Mouse (Mus musculus): ENCODE measurements around the gene Vpreb3.

Vpreb3 gene

DNA sequence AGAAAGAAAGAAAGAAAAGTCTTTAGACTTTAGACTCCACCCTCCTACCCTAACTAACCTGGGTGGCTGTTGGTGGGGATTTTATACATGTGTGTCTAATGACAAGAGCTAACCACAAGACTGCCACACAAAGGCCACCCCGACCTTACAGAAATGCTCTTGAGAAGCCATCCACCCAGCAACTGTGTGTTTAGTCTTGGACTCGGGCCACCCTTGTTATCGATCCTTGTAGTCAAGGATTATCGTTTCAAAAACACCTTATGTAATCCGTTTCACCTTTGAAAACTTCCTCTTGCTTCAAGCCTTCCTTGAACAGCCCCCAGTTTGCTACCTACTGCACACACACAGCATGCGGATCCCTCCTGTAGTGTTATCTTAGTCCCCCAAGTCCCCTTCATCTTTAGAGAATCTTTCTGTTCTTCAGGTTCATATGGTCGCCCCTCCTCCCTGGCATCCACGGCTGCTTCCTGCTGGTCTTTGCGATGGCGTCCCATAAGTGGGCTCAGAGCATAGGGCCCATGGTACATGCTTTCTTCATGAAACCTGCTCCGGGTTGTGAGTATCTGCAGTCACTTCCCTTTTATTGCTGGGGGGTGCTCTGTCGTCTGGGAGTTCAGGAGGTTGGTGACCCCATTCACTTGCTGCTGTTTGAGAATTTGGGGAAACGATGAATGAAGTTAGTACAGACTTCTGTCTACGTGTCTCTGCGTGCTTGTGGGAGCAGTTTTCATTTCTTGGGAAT lies at the start of gene Vpreb3:
Vpreb3 (plus strand) TSS at position 322 of the 742 bp plus-strand sequence.
- DNase-seq (ENCODE audit: low spot score in 2 of 2): no peak

- DNase-seq (ENCODE audit: low spot score in 2 of 2): peak; percentile 90
Observed at GRCm38 (mm10) chr10:75893089-75893750, 49.6 kb upstream of the Vpreb3 start, which contains the start of gene Derl3. Derl3 (plus strand) TSS chr10:75893413.

DNA sequence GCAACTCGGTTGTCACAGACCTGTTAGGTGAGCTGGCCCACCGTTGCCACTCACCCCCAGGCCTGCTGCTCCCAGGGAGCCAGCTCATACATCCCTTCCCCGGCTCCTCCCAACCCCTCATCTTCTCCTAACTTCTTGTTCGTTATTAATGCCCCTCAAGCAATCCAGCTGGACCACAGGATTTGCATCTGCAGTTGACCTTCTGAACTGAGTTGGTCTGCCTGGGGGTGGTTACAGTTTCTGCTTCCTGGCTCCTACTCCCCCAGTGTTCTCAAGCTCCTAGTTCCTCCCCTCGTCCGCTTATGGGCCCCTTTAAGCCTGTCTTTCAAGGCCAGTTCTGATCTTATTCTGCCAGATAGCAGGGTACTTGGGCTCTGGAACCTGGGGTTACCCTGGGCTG lies 48.3 kb upstream of the Vpreb3 start:
- DNase-seq (ENCODE audit: low spot score in 2 of 2): no peak

- no peak for DNase-seq (ENCODE audit: low spot score in 2 of 2)
Observed at GRCm38 (mm10) chr10:75895730-75896129, 47.1 kb upstream of the Vpreb3 start.

DNA sequence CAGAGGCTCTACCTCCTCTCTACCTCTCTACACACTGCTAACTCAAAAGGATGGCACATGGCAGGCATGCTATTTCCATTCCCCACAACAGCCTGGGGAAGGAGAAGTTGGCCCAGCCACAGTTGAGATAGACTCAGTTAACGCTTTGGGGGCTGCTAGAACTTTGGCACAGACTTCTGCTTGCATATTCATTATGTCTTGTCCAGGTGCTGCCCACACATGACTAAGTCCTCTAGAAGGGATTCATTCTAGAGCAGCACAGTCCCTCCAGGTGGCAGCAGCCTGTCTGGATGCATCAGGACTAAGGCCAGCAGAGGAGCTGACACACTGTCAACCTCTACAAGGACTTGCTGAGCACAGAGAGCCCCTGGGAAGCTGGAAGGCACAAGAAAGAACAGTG lies 46.6 kb upstream of the Vpreb3 start:
- no peak for DNase-seq (ENCODE audit: low spot score in 2 of 2)

DNA sequence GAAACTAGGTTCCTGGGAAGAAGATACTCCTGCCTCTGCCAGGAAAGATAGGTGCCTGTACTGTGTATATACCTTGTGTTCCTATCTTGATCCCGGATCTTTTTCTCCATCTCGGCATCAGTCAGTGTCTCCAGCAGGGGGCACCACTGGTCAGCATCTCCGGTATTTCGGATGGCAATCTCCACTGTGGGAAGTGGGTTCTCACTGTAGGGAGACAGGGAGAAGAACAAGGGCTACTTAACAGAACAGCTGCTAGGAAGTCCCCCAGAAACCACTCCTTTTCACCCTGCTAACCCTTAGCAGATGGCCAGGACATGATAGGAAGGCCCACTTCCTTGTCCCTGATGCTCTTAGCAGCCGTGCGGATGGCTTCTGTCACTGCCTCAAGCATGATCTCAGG lies 45.5 kb upstream of the Vpreb3 start:
- DNase-seq (ENCODE audit: low spot score in 2 of 2): peak in 1 of 2 experiments; percentile 45

DNA sequence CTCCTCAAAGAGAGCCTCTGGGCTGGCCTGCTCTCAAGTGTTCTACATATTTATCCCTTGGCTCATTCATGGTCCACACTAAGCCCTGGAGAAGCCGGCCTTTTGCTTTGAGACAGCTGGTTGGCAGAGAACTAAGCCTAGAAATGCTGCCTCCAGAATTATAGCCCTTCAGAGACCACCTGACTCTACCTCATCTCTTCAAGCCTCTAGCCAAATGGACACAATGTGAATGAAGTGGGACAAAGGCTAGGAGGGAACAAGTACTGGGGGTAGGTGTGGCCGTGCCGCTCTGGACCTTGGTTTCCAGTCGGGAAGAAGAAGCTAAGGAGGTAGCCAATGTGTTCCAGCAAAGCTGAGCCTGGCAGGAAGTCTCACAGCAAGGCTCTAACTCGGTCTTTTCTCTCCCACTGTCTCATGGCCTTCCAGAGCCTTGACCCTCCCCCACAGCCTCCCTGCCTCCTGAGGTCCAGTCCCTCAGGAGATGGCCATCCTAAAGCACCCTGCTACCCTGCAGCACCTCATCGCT lies 44.8 kb upstream of the Vpreb3 start:
- no peak for DNase-seq (ENCODE audit: low spot score in 2 of 2)

GRCm38 (mm10) chr10:75898846-75899245 lies 44.0 kb upstream of the Vpreb3 start:
- peak; percentile 26 to 69 for DNase-seq (ENCODE audit: low spot score in 2 of 2)

GRCm38 (mm10) chr10:75904391-75904790 lies 38.5 kb upstream of the Vpreb3 start:
- no peak for DNase-seq (ENCODE audit: low spot score in 2 of 2)

DNA sequence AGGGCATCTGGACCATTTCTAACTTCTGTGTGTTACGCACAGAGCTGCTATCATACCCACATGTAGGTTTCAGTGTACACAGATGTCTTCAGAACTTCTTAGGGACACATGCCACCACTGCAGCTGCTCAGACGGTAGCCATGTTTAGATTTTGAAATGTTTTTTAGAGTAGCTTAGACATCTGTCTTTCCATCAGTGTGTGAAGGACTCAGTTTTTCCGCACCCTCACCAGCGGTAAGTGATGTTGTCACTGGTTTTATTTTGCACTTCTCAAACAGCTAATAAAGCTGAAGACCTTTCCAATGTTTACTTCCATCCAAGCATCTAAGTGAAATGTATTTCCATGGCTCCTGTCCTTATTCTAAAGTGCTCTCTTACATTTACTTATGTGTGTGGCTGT lies 36.0 kb upstream of the Vpreb3 start:
- no peak for DNase-seq (ENCODE audit: low spot score in 2 of 2)

DNA sequence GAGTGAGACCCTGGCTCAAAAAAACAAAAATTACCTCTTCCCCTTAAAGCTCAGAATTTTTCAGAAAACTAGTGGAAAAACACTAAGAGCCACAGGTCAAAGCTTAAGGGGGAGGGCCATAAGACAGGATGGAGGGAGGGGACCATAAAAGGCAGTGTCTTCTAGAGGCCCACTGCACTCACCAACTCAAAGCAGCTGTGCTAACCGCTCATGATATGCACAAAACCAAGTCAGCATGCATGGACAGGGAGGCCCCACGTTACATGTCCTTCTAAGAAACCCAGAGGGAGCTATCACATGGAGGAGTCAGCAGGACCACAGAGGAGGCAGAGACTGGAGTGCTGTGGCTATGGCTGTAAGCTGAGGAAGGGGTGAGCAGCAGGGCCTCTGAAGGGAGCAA lies 32.2 kb upstream of the Vpreb3 start:
- no peak for DNase-seq (ENCODE audit: low spot score in 2 of 2)

GRCm38 (mm10) chr10:75913013-75913589 lies 29.8 kb upstream of the Vpreb3 start:
- DNase-seq (ENCODE audit: low spot score in 2 of 2): no peak

DNA sequence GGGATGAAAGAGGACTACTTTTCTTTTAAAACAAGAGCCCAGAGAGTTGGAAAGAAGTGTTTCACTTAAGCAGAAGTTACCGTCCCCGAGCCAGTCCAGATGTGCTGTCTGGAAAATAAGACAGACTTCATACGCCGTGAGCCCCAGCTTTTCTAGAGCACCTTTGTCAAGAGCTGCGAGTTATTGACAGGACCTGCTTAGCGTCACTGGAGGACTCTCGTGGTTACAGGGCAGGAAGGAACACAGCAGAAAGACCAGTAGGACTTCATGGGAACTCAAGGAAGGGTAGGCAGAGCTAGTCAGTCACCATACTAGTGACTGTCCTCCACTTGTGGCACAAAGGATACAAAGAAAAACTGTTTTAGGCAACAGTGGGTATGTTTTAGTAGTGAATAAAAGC lies 27.3 kb upstream of the Vpreb3 start:
- no peak for DNase-seq (ENCODE audit: low spot score in 2 of 2)

DNA sequence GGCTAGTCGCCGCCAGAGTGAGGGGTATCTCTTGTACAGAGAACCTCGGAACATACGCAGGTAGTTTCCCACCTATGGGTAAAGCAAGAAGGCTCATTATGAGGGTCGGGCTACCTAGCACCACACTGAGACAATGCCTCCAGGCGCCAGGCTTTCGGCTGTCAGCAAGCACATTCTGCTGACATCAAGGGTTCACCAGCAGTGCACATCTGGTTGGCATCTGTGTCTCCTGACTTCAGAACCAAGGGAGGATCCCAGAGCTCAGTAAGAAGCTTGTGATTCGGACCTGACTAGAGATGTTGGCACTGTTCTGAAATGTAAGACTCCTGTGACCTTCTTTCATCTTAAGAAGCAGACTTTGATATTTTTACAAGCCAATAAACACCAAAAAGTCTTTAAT lies 26.0 kb upstream of the Vpreb3 start:
- no peak for DNase-seq (ENCODE audit: low spot score in 2 of 2)

DNA sequence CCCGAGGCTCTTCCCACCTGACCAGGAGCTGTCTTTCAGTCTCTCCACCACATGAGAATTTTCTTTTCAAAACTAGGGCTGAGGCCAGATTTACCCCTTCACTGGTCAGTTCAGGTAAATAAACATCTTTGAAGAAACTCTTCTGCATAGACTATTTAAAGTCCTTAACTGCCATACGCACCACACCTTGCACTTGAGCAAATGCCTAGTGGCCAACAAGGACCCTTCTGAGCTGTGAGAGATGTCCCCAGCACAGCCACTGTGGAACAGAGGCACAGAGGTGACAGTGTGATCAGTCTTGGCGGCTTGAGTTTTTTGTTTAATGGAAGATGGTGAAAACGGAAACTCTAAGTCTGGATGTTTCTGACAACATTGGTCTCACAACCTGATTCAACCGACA lies 23.8 kb upstream of the Vpreb3 start:
- no peak for DNase-seq (ENCODE audit: low spot score in 2 of 2)

- peak; percentile 92 for DNase-seq (ENCODE audit: low spot score in 2 of 2)
Observed at GRCm38 (mm10) chr10:75921026-75921725, 21.7 kb upstream of the Vpreb3 start, which contains the start of gene Smarcb1. Smarcb1 (minus strand) TSS chr10:75921617.

DNA sequence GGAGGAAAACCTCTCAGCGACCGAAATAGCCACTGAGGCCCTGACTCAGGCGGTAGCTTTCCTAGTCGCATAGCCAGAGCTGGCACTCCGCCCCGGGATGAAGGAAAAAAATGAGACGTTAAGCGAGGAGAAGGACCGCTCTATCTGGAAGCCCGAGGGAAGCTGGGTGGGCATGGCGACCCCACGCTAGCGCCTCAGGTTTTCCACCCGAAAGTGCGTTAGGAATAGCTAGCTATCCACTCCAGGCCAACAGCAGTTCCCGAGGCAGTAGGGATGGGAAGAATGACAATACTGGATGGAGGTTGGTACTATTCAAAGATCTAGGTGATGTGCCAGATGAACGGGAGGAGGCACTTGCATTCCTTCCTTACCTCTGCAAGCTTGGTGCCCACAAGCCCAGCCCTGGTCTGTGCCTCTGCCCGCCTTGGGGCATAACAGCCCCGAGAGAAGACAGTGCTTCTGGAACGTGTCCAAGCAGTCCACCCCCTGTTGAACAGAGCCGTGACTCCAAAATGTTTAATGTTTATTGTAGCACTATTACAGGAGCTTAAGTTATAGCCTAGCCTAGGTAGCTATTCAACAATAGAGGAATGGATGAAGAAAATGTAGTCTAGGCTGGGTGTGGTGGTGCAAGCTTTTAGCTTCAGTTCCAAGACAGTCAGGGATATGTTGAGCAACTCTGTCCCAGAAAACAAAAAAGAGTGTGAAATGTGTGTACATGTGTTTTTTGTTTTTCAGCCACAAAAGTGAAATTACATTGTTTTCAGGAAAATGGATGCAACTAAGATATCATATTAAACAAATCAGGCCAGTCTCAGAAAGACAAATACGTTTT lies 20.9 kb upstream of the Vpreb3 start:
- no peak for DNase-seq (ENCODE audit: low spot score in 2 of 2)

DNA sequence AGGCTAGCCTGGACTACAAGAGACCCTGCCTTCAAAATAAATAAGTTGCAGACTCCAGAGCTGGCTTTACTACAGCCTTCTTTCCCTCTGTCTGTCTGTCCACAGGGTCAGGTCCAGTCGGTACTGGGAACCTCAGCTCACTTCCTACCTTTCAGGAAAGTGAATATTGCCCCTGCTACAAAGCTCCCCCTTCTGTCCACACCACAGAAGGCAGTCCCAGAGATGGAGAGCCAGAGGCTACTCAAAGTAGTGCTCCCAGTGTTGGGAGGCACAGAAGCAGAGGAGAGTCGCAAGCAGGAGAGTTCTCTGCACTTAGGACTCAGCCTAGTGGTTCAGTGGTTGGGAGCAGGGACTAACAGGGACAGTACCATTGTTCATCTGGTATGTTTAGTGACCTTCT lies 18.5 kb upstream of the Vpreb3 start:
- DNase-seq (ENCODE audit: low spot score in 2 of 2): no peak

GRCm38 (mm10) chr10:75926396-75926795 lies 16.5 kb upstream of the Vpreb3 start:
- DNase-seq (ENCODE audit: low spot score in 2 of 2): no peak

DNA sequence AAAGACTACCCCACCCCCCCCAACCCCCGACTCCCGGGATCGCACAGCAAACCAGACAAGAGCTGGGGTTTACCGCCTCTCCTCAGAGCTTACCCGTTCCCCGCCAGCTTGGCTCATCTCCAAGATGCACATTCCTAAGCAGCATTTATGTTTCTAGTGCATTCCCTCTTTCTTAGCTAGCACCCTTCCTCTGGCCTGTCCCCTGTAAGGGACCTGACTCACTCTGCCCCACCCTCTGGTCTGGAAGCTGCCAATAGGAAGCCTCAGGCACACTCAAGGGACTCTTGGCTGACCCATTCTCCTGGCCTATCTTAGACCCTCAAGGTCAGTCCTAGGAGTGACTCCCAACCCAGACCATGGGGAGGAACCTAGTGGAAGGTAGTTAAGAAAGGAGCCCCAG lies 12.6 kb upstream of the Vpreb3 start:
- no peak for DNase-seq (ENCODE audit: low spot score in 2 of 2)

DNA sequence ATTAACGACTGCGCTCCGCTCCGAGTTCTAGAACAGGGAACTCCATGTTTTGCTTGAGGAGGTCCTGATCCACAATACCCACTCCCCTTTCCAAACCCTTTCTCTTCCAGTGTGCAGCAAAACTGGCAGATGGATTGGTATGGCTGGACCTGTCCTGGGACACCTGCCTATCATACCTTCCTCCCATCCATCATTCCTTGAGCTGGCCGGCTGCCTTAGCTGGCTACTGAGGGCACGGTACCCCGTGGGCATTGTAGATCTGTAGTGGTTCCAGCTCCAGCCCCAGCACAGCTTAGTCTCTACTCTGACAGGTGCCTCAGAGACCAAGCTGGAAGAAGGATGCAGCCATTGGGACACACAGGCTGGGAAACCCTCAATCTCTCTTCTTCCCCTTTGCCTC lies 11.5 kb upstream of the Vpreb3 start:
- no peak for DNase-seq (ENCODE audit: low spot score in 2 of 2)
